Mouse (Mus musculus) CH12.LX (cell line): ENCODE results near the gene Ift74.

ENCODE experiments used
- CHD1 ChIP-seq: IDR thresholded peaks from 2 replicates; pipeline ENCODE4 v1.6.1; 2012; ENCODE audit warnings: low read depth, low read length, improper control_type of control experiment, inconsistent platforms
- CTCF ChIP-seq, 2 experiments: IDR thresholded peaks in 1 of 2; conservative IDR thresholded peaks in 1 of 2; 2 replicates each; pipeline ENCODE4 v1.5.1; 2011 to 2012; ENCODE audit warnings: low read depth in 2 of 2, low read length in 2 of 2, improper control_type of control experiment in 1 of 2, inconsistent platforms in 1 of 2, mild to moderate bottlenecking in 1 of 2, moderate library complexity in 1 of 2
- E2F4 ChIP-seq: IDR thresholded peaks from 2 replicates; pipeline ENCODE4 v1.6.1; 2011; ENCODE audit warnings: low read depth, low read length, improper control_type of control experiment; ENCODE audit not compliant: insufficient replicate concordance
- EP300 ChIP-seq: IDR thresholded peaks from 2 replicates; pipeline ENCODE4 v1.6.1; 2011; ENCODE audit warnings: low read length, improper control_type of control experiment
- HCFC1 ChIP-seq: IDR thresholded peaks from 2 replicates; pipeline ENCODE4 v1.6.1; 2012; ENCODE audit warnings: low read depth, mild to moderate bottlenecking, inconsistent platforms, low read length, improper control_type of control experiment
- MEF2A ChIP-seq: IDR thresholded peaks from 2 replicates; pipeline ENCODE4 v1.6.1; 2014; ENCODE audit warnings: low read depth, mild to moderate bottlenecking, inconsistent platforms, low read length, improper control_type of control experiment, borderline replicate concordance
- MXI1 ChIP-seq: IDR thresholded peaks from 2 replicates; pipeline ENCODE4 v1.6.1; 2011; ENCODE audit warnings: mild to moderate bottlenecking, low read depth, low read length, improper control_type of control experiment
- POLR2A ChIP-seq: IDR thresholded peaks from 2 replicates; pipeline ENCODE4 v1.6.1; 2011; ENCODE audit warnings: low read depth, mild to moderate bottlenecking, improper control_type of control experiment, low read length
- POLR2AphosphoS2 ChIP-seq: IDR thresholded peaks from 2 replicates; pipeline ENCODE4 v1.6.1; 2011; ENCODE audit warnings: low read depth, low read length, improper control_type of control experiment
- UBTF ChIP-seq: IDR thresholded peaks from 2 replicates; pipeline ENCODE4 v1.6.1; 2012; ENCODE audit warnings: low read depth, mild to moderate bottlenecking, inconsistent platforms, low read length, improper control_type of control experiment, moderate library complexity
- USF1 ChIP-seq: IDR thresholded peaks from 2 replicates; pipeline ENCODE4 v1.6.1; 2014; ENCODE audit warnings: low read depth, mild to moderate bottlenecking, inconsistent platforms, low read length, improper control_type of control experiment
- ZMIZ1 ChIP-seq: IDR thresholded peaks from 2 replicates; pipeline ENCODE4 v1.6.1; 2012; ENCODE audit warnings: low read depth, mild to moderate bottlenecking, inconsistent platforms, low read length, improper control_type of control experiment

DNA sequence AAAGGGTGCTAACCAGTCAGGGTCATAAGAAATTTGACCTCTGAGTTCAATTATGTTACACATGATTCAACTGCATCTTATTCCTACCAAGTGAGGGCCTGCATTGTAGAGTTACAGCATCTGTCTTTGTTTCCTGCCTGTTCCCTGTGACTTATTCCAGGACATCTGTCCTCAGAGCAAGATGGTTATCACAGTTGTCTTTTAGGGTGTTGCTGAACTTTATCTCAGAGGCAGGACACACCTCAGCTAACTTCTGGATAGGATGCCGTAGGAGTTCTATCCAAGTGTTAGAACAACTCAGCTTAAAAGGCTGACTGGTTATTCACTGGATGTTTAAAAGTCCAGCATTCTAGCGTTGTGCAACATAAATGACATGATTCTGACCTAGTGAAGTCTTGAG lies 77.9 kb downstream of the Ift74 start:
- TF ChIP-seq MEF2A (no peak), E2F4 (no peak), EP300 (no peak), MXI1 (no peak), HCFC1 (no peak), CTCF (conservative IDR thresholded peaks at IDR 0.05 in 1 of 2, IDR thresholded peaks at IDR 0.05 in 1 of 2; ENCODE audit: low read depth in 2 of 2, low read length in 2 of 2) (no peak), POLR2A (no peak), ZMIZ1 (no peak), USF1 (no peak), UBTF (no peak), CHD1 (no peak), POLR2AphosphoS2 (no peak)
